Mouse (Mus musculus) embryo, embryonic 11 days (tissue): ENCODE results near the gene Brpf1.
"Not testable (repeated sequence)": the region's sequence is repeated elsewhere in the genome, so short reads cannot be mapped to it uniquely, and the experiment has no call there.

Source experiments
- DNase-seq: peaks from one replicate; pipeline ENCODE4 v3.0.0-alpha.2; 2015

The Brpf1 gene

DNA sequence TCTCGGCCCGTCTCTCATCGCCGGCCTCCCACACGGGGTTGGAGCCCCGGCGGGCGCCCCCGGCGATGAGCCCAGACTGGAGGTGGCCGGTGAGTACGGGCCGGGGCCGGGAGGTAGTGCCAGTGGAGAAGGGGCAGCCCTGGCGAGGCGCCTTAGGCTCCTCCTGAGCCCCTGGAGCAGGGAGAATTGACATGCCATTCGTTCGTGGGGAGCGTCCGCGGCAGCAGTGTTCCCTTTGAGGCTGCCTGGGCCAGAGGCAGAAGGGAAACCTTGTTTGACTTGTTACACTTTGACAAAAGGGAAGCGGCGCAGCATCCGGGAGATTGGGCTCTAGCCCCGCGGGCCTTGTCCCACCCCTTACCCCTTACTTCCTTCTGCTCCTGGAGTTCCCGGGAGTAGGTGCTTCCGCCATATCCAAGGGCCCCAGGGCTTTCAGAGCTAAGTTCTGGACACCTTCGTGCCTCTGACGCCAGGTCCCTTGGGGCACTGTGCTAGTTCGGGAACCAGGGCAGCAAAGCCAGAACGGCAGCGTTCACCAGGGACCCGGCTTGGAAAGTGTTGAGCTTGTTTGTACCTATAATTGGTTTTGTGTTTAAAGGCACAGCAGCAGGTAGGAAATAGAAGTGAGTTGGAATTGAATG, 664 bp downstream of the Brpf1 start:
- DNase-seq = peak; percentile 37

DNA sequence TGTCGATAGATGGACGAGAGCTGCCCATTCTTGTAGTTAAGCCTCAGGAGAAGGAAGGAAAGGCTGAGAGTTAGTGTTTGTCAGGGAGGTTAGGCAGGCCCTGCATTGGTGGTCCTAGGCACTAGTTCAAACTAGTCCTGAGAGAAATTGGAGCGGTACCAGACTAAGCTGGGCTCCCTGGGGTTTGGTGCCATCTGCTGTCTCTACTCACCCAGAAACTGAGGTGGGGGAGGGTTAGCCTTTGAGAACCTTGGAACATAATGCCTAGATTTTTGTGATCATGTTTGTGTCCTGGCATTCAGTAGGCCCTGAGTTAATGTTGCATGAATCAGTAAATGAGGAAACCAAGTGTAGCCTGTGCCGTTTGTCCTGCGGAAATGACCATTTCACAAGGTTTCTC, 1.2 kb downstream of the Brpf1 start:
- DNase-seq = peak; percentile 20

DNA sequence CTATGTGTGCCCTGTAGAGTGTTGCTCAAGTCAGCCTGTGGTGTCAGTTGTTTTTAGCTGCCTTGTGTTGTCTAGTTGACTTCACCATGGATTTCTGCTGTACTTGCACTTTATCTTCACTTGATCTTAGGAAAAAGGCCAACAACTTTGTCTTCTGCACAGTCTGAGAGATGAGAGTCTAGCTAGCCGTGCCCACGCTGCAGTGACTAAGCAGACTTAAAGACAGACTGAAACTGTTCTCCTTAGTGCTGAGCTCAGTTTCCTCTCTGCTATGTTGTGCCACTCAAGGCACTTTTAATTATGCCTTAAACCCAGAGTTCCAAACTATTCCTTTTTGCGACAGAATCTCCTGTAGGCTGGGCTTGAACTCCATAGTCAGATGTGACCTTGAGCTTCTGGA, 9.0 kb downstream of the Brpf1 start:
- no peak for DNase-seq

DNA sequence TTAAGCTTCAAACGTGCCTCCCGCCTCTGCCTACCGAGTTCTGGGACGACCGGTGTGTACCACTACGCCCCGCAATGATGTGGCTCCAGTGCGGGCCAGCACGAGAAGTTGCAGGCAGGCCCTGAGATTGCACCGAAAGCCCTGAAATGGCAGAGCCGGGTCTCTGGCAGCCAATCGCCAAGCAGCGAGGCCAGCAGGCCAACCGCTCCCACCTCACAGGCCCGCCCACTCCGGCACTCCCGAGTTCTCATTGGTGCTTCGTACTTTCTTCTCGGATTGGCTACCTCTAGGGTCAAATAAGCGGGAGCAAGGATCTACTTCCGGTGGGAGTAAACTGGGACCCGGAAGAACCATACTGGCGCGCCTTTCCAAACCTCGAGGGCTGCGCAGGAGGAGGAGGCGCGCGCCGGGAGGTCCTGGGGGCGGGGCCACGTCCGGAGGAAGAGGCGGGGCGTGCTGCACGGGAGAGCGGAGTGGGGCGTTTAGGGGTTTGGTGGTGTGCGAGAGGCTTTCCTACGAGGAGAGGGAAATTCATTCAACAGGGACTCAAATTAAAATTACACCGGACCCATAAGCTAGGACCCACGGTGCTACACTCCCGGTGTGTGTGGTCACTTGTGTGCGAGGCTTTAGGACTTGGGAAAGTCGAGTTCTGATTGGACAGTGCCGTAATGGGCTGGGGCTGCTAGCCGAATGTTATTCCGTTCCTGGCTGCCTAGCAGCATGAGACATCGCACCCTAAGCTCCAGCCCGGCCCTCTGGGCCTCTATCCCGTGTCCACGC, 19.8 kb downstream of the Brpf1 start, which contains the start of gene Ogg1:
Ogg1 (plus strand) TSS at position 440 of the 783 bp plus-strand sequence.
- peak; percentile 98 for DNase-seq

DNA sequence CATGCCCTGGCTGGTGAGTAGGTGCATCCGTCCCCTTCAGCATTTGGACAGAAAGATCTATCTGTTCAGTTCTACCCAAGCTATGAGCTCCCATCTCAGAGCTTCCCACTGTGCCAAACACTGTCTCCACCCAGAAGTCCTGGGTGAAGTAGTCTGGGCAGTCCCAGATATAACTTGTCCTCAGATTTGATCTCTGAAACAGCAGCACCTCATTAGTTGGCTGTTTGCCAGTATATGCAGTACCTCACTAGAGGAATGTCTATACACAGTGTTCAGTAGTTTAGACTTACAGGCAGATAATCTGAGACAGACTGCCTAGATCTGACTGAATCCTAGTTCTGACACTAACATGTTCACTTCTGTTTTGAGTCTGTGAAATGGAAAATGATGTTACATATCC, 22.5 kb downstream of the Brpf1 start:
- DNase-seq = no peak

DNA sequence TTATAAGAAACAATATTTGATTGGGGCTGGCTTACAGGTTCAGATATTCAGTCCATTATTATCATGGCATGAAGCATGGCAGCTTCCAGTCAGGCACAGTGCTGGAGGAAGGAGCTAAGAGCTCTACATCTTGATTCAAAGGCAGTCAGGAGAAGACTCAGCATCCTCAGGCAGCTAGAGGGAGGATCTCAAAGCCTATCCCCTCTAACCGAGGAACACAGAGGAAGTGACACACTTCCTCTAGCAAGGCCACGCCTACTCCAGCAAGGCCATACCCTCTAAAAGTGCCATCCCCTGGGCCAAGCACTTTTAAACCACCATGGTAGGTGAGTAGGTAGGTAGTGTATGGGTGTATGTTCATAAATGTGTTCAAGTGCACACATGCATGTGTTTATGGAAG, 23.6 kb downstream of the Brpf1 start:
- no peak for DNase-seq

DNA sequence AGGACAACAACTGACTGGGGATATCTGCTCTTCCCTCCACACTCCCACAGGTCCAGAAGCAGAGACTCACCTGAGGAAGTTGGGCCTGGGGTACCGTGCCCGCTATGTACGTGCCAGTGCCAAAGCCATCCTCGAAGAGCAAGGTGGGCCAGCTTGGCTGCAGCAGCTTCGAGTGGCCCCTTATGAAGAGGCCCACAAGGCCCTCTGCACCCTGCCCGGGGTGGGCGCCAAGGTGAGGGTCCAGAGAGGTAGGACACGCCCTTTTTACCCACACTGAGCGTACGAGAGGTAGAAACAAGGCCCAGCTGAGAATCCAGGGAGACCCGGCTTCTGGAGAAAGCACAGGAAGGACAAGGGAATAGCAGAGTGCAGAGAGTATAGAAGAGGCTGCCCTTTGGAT, 24.8 kb downstream of the Brpf1 start:
- DNase-seq = no peak

DNA sequence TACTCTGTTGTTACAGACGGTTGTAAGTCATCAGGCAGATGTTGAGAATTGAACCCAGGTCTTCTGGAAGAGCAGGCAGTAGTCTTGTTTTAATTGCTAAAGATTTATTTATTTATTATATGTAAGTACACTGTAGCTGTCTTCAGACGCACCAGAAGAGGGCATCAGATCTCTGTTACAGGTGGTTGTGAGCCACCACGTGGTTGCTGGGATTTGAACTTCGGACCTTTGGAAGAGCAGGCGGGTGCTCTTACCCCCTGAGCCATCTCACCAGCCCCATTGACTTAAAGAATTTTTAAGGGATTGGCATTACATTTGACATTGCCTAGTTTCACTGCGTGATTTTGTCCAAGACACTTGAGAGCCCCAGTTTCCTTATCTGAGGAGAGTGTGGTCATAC, 25.8 kb downstream of the Brpf1 start:
- not testable (repeated sequence) for DNase-seq

DNA sequence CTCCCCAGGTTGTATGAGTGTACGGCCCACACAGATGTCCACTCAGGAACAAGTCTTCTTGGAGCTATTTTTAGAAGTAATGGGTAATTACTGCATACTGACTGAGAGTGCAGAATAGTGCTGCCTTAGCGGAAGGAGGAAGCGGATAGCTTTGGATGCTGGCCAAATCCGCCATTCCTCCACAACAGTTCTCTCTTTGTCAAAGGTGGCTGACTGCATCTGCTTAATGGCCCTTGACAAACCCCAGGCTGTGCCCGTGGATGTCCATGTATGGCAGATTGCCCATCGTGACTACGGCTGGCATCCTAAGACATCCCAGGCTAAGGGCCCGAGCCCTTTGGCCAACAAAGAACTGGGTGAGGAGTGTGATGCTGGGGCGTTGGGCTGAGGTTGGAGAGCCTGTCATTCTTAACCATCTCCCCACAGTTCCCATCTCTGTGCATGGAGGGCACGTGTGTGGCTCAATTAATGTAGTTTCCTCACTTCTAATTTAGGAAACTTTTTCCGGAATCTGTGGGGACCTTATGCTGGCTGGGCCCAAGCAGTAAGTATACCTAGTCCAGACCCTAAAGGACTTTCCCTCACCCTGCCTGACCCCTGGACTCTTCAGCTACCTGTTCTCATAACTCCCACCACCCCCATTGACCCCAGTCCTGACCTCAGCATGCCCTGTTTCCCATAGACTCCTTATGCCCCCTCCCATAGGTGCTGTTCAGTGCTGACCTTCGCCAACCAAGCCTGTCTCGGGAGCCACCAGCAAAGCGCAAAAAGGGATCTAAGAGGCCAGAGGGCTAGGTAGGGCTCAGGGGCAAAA, 26.4 kb downstream of the Brpf1 start:
- no peak for DNase-seq

DNA sequence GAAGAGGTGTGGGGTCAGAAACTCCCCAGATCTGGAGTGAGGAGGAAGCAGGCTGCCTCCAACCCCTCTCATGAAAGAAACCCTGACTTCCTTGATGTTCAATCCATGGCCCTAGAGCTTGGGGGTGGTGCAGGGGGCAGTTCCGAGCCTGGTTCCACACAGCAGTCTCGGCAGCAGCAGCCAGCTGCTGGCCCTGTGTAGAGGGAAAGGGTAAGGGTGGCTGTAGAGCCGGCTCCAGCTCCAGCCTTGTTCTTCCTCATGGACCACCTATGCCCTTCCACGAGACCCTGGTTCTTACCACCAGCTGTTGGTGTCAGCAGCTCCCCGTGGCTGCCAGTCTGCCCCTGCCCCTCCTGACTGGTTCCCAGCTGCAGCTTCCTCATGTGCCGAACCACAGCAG, 27.3 kb downstream of the Brpf1 start:
- DNase-seq = no peak

DNA sequence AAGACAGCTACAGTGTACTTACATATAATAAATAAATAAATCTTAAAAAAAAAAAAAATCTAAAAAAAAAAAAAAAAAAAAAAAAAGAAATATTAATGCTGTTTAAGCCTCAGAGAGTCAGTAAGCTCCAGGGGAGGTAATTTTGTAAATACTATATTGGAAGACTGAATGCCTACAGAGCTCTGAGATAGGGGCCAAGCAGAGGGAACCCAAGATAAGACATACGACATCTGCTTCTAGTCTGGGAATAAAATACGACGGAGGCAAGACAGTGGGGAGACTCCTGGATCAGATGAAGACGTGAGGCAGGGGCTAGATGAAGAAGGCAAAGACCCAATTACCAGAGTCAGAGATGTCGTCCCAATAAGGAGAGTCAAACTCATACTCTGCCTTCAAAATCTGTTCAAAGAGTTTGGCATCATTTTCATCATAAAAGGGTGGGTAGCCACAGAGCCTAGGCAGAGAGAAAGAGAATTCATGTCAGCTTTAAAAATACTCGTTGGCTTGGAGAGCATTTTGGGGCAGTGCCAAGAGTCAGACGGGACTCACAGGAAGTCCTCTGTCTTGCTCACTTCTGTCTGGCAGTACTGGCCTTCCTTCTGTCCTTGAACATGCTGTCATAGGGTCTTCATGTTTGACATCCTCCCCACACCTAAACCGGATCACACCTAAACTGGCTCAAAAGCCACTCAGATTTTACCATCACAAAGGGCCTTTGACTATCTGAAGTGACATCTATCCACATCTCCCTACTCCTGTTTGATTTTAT, 30.1 kb downstream of the Brpf1 start:
- no peak for DNase-seq

DNA sequence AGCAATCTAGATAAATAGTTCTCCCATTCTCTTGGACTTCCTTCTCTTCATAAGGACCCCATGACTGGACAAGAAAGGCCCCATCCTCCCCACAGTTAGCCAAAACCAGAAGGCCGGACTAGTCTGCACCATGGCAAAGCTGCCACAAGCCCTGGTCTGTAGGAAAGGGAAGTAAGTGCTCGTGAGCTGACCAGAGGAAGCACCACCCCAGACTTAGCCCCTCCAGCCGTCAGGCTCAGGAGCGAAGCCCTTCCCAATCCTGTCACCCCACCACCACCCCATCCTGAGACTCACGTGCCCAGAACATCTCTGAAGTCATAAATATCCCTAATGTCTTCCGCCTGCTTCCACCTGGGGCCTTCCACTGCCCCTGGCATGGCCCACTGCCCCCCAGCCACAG, 34.6 kb downstream of the Brpf1 start:
- DNase-seq = no peak

DNA sequence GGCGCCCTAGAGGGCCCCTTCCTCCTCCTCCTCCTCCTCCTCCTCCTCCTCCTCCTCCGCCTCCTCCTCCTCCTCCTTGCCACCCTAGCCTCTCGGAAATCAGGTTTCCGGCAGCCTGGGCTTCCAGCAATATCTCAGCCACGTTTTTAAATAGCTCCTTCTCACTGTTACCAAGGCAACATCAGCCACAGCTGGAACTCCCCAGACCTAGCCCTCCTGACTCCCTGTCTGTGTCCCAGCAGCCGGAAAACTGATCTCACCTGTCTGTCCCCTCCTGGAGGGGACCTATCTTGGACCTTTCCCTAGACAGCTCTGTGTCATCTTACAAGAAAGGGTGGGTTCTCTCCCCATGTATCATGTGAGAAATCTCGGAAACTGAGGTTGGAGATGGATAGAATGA, 35.4 kb downstream of the Brpf1 start:
- no peak for DNase-seq

DNA sequence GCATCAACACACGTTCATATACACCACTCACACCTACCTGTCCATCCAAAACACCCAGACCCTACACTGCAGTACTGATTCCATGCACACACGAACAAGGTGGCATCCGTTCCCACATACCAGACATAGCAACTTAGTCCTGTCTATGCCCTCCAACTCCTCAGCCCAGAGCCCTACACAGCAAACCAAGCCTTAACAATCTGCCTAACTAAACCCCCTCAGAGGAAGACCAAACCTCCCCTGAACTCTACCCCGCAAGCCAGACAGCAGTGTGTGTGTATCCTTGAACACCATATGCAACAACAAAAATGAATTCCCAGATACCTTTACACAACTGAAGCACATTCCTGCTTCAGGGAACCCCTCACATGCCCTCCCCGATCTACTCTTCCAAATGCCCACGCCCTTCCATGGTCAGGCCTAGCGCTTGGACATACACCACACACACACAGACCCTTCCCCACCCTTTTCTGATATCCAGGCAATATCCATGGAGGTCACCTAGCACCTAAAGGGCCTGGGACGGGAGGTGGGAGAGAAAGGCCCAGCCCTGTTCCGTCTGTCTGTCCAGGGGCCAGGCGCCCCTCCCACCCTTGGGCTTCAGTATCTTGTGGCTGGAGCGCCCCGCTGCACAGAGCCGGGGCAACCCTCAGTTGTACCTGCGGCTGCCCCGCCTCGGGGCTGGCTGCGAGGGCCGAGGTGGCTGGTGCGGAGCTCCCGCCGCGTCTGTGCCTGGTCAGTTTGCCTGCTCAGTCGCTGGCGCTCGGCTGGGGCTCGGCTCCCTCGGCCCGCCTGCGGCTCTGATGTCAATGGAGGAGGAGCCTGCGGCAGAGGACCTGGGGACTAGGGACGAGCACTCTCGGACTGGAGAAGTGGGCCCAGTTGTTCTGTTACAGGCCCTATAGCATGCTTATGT, 36.5 kb downstream of the Brpf1 start, which contains the start of gene Camk1:
Camk1 (minus strand) TSS at position 808 of the 916 bp plus-strand sequence.
- peak; percentile 82 for DNase-seq

DNA sequence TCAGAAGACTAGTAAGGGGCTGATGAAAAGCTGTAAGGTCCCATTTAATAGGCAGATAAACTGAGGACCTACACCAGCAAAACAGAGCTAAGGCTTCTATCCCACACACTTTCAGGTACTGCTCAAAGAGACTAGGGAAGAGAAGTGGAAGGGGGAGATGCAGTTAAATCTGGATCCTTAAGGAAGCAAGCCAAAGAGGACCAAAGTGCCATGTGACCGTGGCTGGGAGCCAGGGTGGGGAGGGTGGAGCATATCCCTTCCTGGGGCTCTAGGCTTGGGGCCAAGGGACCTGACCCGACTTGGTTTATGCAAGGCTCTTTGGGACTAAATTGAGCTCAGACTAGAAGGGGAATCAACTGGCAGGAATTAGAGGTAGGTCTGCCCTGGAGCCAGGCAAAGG, 37.4 kb downstream of the Brpf1 start:
- no peak for DNase-seq

DNA sequence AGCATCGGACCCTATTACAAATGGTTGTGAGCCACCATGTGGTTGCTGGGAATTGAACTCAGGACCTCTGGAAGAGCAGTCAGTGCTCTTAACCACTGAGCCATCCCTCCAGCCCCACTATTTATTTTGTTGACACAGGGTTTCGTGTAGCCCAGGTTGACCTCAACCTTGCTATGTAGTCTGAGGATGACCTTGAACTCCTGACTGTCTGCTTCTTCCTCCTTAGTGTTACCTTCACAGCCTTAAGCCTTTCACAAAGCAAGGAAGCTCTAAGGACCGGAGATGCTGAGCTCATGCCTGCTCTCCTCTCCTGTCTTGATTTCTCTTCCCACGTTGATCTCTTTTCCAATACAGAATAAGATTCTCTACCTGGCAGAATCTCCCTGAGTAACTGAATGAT, 40.0 kb downstream of the Brpf1 start:
- DNase-seq = no peak

DNA sequence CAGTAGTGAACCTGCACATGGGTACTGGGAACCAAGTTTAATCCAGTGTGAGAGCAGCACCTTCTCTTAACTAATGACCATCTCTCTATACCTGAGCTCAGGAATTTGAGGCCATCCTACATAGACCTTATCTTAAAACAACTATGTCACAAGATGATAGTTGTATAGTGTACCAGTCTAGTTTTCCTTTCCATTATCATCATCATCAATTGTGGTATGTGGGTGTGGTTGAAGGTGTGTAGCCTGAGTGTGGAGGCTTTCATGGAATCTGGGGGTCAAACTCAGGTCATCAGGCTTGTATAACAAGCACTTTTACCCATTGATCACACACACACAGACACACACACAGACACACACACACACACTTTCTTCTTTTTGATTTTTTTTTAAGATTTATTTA, 43.6 kb downstream of the Brpf1 start:
- no peak for DNase-seq

DNA sequence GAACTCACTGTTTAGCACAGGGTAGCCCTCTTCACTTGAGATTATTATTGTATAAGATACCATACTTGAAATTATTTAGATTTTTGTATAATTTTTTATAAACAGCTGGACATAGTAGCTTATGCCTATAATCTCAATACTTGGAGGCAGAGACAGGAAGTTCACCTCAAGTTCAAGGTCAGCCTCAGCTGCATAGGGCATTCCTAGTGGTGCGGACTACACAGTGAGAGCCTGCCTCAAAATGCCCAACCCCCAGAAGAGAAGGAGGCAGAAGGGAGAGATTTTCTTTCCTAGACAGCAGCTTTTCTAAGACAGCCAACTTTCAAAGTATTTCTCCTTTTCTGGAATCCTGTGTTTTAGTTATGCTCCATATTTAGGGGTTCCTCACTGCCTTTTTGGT, 44.2 kb downstream of the Brpf1 start:
- DNase-seq = no peak

DNA sequence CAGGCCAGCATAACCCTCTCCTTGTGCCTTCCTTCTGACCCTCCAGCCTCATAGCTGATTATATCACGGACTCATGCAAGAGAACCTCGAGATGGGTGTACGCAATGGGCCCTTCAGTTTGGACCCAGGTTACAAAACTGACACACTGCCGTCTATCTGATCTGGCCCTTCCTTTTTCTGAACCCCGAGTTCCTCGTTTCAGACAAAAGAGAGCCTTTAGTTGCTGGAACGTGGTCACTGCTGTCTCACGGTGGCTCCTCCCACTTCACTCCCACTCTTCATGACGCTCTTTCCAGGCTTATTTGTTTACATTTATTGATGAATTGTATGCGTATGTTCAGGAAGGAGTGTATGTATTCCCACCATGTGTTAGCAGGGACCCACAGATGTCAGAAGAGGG, 44.7 kb downstream of the Brpf1 start:
- no peak for DNase-seq

DNA sequence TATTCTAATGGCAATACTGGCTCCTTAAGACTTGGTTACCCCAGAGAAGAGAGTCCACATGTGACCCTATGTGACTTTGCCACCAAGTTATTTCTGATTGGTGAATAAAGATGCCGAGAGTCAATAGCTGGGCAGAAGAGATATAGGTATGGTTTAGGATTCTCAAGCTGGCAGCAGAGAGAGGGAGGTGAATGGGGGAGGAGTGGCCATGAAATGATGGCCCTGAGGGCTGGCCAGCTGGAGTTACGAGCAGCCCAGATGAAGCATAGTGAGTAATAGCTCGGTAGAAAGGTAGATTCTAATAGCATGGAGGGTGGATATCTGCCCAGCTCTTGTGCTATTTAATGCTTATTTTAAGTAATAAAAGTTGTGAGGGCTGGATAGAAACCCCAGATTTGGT, 45.9 kb downstream of the Brpf1 start:
- no peak for DNase-seq

DNA sequence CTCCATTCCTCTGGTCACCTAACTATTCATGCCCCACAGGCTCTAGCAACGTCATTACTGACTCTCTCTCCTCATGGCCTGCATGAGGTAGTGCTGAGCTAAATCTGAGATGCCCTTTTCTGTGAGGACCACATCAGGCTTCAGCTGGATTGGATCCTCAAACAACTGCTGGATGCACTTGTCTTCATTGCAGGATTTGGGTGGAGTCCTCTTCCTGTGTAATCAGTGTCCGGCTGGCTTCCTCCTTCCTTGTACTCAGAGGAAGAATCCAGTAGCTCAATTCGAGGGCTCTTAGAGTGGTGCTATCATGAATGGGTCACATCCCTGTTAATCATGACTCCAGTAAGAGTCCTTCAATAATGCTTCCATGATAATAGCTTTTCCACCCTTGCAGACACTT, 46.8 kb downstream of the Brpf1 start:
- no peak for DNase-seq

DNA sequence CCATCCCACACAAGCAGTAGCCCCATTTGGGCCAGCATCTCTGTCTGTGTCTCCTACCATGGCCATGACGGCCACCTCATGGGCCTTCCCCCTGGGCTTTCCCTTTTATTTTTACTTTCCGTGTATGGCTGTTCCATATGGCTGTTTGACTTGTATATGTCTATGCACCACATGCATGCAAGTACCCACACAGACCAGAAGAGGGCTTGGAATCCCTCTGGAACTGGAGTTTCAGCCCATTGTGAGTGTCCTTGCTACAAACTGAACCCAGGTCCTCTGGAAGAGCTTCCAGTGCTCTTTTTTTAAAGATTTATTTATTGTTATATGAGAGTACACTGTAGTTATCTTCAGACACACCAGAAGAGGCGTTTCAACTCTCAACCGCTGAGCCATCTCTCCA, 54.5 kb downstream of the Brpf1 start:
- no peak for DNase-seq
